Comparison of ENCODE assay signal across 27 mouse cellular contexts in genomic region chr3:38473138-38473537, GRCm38 (mm10). TPM values are rescaled to one million over a fixed set of nuclear protein-coding genes. Genes with fewer than 3 reads are reported as not detected.
DNase-seq lines count a peak whose midpoint lies in the region; ATAC-seq and TF ChIP-seq lines count a peak whose summit lies in the region.
"Had no signal": no experiment of that assay in that cellular context is flagged by ENCODE, and none has a peak within 500 bp of the region (broad histone marks: within the 10 kb centered on the region; RNA-seq: fewer than 3 reads in every experiment).

No protein-coding gene starts in this region.

- ATAC-seq in frontal cortex, adult (ENCODE audit: low TSS enrichment) = peak; percentile 90
- ATAC-seq: forebrain, embryonic 14.5 days; forebrain, postnatal 0 days; hindbrain, embryonic 16.5 days; intestine, embryonic 15.5 days; Patski had no signal

- no peak for DNase-seq in frontal cortex, postnatal 25 days (ENCODE audit: low spot score in 2 of 2)
- no peak for DNase-seq in gastrocnemius, adult 2 months
- DNase-seq in gastrocnemius, postnatal 10 days = no peak
- peak; percentile 14 to 43 for DNase-seq in left cerebral cortex, postnatal 14 days (ENCODE audit: low spot score in 2 of 2)
- no peak for DNase-seq in left cerebral cortex, adult 2 months (ENCODE audit: extremely low spot score in 1 of 2, low spot score in 2 of 2)
- DNase-seq in brain, adult 2 months (ENCODE audit: low read depth, low spot score) = peak; percentile 81
- no peak for DNase-seq in Muller cell, postnatal 12 days (ENCODE audit: inconsistent ontology term)
- DNase-seq: adrenal gland, postnatal 36 days; cerebellum, adult 11 months; cerebellum, adult 2 months; cerebellum, adult 9-11 months; cerebellum, postnatal 25 days; forebrain, postnatal 0 days; gastrocnemius, postnatal 36 days; heart, postnatal 10 days; heart, postnatal 36 days had no signal

- intact Hi-C loops in gastrocnemius, adult 2 months (cut with DNase I) = no loop called here
- intact Hi-C loops in left cerebral cortex, postnatal 14 days (cut with DNase I) = no loop called here
- intact Hi-C loops in left cerebral cortex, adult 2 months (cut with DNase I) = no loop called here

- TF ChIP-seq CTCF in gastrocnemius, adult 2 months (IDR thresholded peaks at IDR 0.05) = no peak
- TF ChIP-seq CTCF in left cerebral cortex, adult 2 months (IDR thresholded peaks at IDR 0.05) = no peak

- peak overlapping the region; percentile 48; the same call in 1 of the 2 replicates for H3K27ac ChIP-seq in gastrocnemius, adult 2 months
- H3K27ac ChIP-seq in left cerebral cortex, adult 2 months = no peak overlapping the region
- H3K27ac ChIP-seq: embryonic facial prominence, embryonic 12.5 days; embryonic facial prominence, embryonic 15.5 days; heart, embryonic 15.5 days; hindbrain, embryonic 10.5 days; hindbrain, embryonic 13.5 days; intestine, embryonic 15.5 days had no signal

- H3K4me3 ChIP-seq in gastrocnemius, adult 2 months = no peak overlapping the region
- H3K4me3 ChIP-seq in left cerebral cortex, adult 2 months = no peak overlapping the region
- H3K4me3 ChIP-seq: embryonic facial prominence, embryonic 12.5 days; embryonic facial prominence, embryonic 15.5 days; heart, embryonic 12.5 days; heart, embryonic 15.5 days; hindbrain, embryonic 10.5 days; hindbrain, embryonic 13.5 days; intestine, embryonic 15.5 days had no signal

RNA-seq across cellular contexts. Expression of gene Ankrd50, which starts 11.5 kb away (rescaled TPM):
- total RNA-seq in gastrocnemius, adult 2 months (2021) = 10 to 100 TPM in 1 of 2 experiments, 1 to 10 TPM in 1; 7.8 to 11.9 TPM
- 10 to 100 TPM; 33.7 to 41.2 TPM for total RNA-seq in gastrocnemius, postnatal 10 days (2021)
- 10 to 100 TPM; 73.2 to 78.9 TPM for total RNA-seq in left cerebral cortex, postnatal 14 days (2021)
- total RNA-seq in left cerebral cortex, adult 2 months (2021) = 10 to 100 TPM; 83.7 to 88.0 TPM

Comparison
In these comparisons a context has a peak if more than half of its experiments do, and no peak if none do; other contexts are left out.
1. DNase-seq: peak in left cerebral cortex, postnatal 14 days (2 of 2) and brain, adult 2 months (single experiment); none in frontal cortex, postnatal 25 days (0 of 2), gastrocnemius, adult 2 months (single experiment), gastrocnemius, postnatal 10 days (single experiment), left cerebral cortex, adult 2 months (0 of 2) and Muller cell, postnatal 12 days (single experiment).